ENCODE assay signal across 17 mouse cellular contexts in the genomic region with DNA sequence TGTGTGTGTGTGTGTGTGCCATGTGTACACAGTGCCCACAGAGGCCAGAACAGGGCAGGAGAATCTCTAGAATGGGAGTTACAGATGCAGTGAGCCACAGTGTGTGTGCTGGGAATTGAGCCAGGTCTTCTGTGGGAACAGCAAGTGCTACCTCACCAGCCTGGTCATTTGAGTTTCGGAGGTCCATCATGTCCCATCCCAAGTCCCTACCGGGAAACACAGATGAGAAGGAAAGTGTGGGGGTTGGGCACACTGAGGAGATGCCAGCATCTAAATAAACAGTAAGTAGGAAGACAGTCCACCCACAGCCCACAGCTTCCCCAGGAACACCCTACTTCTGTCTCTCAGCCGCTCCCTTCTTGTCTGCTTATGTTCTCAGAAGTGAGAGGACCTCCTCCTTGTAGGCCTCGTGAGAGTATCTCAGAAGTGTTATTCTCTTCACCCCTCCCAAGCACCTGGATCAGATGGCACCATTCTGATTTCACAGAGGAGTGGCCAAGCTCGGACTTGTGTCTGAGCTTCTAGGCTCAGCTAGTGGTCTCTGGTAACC. TPM values are rescaled to one million over a fixed set of nuclear protein-coding genes. Genes with fewer than 3 reads are reported as not detected.
DNase-seq lines count a peak whose midpoint lies in the region; ATAC-seq and TF ChIP-seq lines count a peak whose summit lies in the region.
"Had no signal": no experiment of that assay in that cellular context is flagged by ENCODE, and none has a peak within 500 bp of the region (broad histone marks: within the 10 kb centered on the region; RNA-seq: fewer than 3 reads in every experiment).

No protein-coding gene starts in this region.

- H3K4me3 ChIP-seq in lung, adult 2 months (replicated peaks; ENCODE audit: extremely low read depth, low read depth, low read length): no peak overlapping the region
- H3K4me3 ChIP-seq in heart, embryonic 11.5 days (ENCODE audit: low read depth, low read length): no peak overlapping the region
- H3K4me3 ChIP-seq: hindbrain, embryonic 15.5 days had no signal

- peaks cover 13% of the 10 kb centered on the region for H3K4me1 ChIP-seq in lung, adult 2 months (ENCODE audit: control insufficient read depth, insufficient read depth, low read length)
- H3K4me1 ChIP-seq in heart, embryonic 11.5 days (ENCODE audit: control insufficient read depth, insufficient read depth, low read length): peaks cover 3% of the 10 kb centered on the region; the same call in 1 of the 2 replicates
- H3K4me1 ChIP-seq: hindbrain, embryonic 15.5 days had no signal

- no peaks in the 10 kb centered on the region for H3K27me3 ChIP-seq in heart, embryonic 11.5 days (ENCODE audit: control insufficient read depth, insufficient read depth, low read length)
- H3K27me3 ChIP-seq: hindbrain, embryonic 15.5 days had no signal

- no peak for TF ChIP-seq CTCF in lung, adult 2 months (IDR thresholded peaks at IDR 0.05; ENCODE audit: insufficient read depth, low read length)

- 48% methylated on average over 5 of the region's 5 CpGs for WGBS in lung, adult 2 months
- WGBS in heart, embryonic 11.5 days (ENCODE audit: insufficient replicate concordance): 83% methylated on average over 5 of the region's 5 CpGs

- H3K36me3 ChIP-seq in heart, embryonic 11.5 days (ENCODE audit: control insufficient read depth, insufficient read depth, low read length): no peaks in the 10 kb centered on the region
- H3K36me3 ChIP-seq: hindbrain, embryonic 15.5 days had no signal

- H3K9me3 ChIP-seq in heart, embryonic 11.5 days (replicated peaks; ENCODE audit: control insufficient read depth, low read length): no peaks in the 10 kb centered on the region
- H3K9me3 ChIP-seq: hindbrain, embryonic 15.5 days had no signal

- ATAC-seq in heart, embryonic 11.5 days (replicated peaks; ENCODE audit: insufficient number of reproducible peaks, low FRiP score, low TSS enrichment): no peak
- ATAC-seq: forebrain, embryonic 16.5 days; intestine, postnatal 0 days had no signal

- no peak overlapping the region for H3K9ac ChIP-seq in heart, embryonic 11.5 days (ENCODE audit: low read depth, low read length)
- H3K9ac ChIP-seq: hindbrain, embryonic 15.5 days had no signal

- H3K4me2 ChIP-seq in heart, embryonic 11.5 days: no peak overlapping the region
- H3K4me2 ChIP-seq: hindbrain, embryonic 15.5 days had no signal

- no peak for TF ChIP-seq POLR2A in lung, adult 2 months (IDR thresholded peaks at IDR 0.05; ENCODE audit: borderline replicate concordance, extremely low read depth, low read depth, low read length)

- DNase-seq in frontal cortex, adult 2 months (ENCODE audit: extremely low spot score in 1 of 2, low spot score in 1 of 2): peak; percentile 44 to 45
- no peak for DNase-seq in frontal cortex, postnatal 25 days (ENCODE audit: low spot score in 2 of 2)
- peak; percentile 61 to 78 for DNase-seq in lung, adult 18-20 months
- DNase-seq in lung, adult 2 months: no peak
- DNase-seq in lung, postnatal 25 days (ENCODE audit: low spot score): peak; percentile 70
- DNase-seq in right cerebral cortex, postnatal 36 days (ENCODE audit: low spot score in 2 of 2): peak; percentile 39 to 60
- DNase-seq in thymus, postnatal 25 days: no peak
- DNase-seq: adrenal gland, adult 8-10 months; cerebellum, adult 11 months; gastrocnemius, postnatal 14 days; heart, postnatal 14 days; midbrain, embryonic 14.5 days had no signal

- no peak overlapping the region for H3K27ac ChIP-seq in heart, embryonic 11.5 days (ENCODE audit: low read depth, low read length)
- H3K27ac ChIP-seq: hindbrain, embryonic 15.5 days; stomach, postnatal 0 days had no signal

RNA-seq across cellular contexts. Expression of gene Agpat4, which starts 27.7 kb away (rescaled TPM):
- polyA plus RNA-seq in frontal cortex, adult 2 months (2012; rRNA removed): 44.4 and 48.5 TPM in 2 replicates
- 40.1 and 50.7 TPM in 2 replicates for polyA plus RNA-seq in lung, adult 2 months (2012; rRNA removed)
- 17.8 and 21.0 TPM in 2 replicates for polyA plus RNA-seq in heart, embryonic 11.5 days (2014; fragmentation: Nextera tagmentation; extraction: Ambion mirVana)

Comparison
In these comparisons a context has a peak if more than half of its experiments do, and no peak if none do; other contexts are left out.
1. DNase-seq: peak in frontal cortex, adult 2 months (2 of 2), lung, adult 18-20 months (2 of 2), lung, postnatal 25 days (single experiment) and right cerebral cortex, postnatal 36 days (2 of 2); none in frontal cortex, postnatal 25 days (0 of 2), lung, adult 2 months (single experiment) and thymus, postnatal 25 days (single experiment).